Mouse (Mus musculus): Measurements from ENCODE around the gene Rcn2. TPM values are rescaled to one million over a fixed set of nuclear protein-coding genes. Genes with fewer than 3 reads are reported as not detected.
"Not testable (repeated sequence)": the region's sequence is repeated elsewhere in the genome, so short reads cannot be mapped to it uniquely, and the experiment has no call there.

Rcn2 gene
- total RNA-seq (2015; ENCODE audit: low replicate concordance) (7.9 and 9.2 TPM in 2 replicates), total RNA-seq (2017; ENCODE audit: low replicate concordance) (4.4 and 6.7 TPM in 2 replicates)

DNA sequence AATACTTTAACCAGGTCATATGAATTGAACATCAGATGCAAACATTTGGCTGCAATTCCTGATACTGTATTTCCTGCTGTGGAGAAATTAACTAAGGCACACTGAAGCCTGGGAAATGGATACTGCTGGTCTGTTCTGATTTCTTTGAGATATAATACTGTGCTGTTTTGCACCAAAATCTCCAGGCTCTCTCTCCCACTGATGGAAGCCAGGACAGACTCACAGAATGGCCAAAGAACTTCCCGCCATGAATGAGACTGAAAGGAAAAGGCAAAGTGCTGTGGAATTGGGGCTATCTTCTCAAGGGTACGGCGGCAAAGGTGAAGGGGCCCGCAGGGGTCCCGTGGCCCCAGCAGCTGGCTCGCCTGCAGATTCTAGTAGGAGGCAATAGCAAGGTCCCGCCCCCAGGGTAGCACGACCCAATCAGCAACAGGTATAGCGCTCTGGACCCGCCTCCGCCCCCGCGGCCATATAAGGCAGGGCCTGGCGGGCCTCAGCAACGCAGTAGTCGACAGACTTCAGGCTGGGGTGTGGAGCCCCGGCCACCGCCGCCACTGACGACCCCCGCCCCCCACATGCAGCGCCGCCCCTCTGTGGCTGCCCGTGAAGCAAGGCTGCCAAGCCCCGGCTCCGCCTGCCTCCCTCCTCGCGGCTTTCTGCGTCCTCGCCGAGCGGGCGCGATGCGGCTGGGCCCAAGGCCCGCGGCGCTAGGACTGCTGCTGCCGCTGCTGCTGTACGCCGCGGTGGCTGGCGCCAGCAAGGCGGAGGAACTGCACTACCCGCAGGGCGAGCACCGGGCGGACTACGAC is at the start of gene Rcn2:
Gene Rcn2, plus strand, starts transcription at position 474 of the 809 bp plus-strand sequence.
- peak; percentile 99 for ATAC-seq (replicated peaks; ENCODE audit: low FRiP score, poor library complexity, severe bottlenecking)

DNA sequence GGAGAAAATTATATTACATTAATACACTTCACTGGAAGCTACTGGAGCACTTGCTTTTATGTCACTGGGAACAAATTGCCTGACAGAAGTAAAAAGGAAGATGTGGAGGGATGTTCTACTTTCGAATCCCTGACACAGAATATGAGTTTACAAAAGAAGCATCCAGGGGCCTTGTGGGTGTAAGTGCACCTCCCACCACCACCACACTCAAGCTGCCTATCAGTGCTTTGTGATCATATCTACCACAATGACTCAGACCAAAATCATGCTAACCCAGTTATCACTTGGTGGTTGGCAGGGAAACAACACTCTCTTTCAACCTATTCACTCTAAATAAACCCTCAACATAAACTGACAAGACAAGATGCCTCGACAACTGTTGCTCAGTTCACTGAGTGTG is 37.0 kb upstream of the Rcn2 start:
- ATAC-seq (replicated peaks; ENCODE audit: low FRiP score, poor library complexity, severe bottlenecking): not testable (repeated sequence)

DNA sequence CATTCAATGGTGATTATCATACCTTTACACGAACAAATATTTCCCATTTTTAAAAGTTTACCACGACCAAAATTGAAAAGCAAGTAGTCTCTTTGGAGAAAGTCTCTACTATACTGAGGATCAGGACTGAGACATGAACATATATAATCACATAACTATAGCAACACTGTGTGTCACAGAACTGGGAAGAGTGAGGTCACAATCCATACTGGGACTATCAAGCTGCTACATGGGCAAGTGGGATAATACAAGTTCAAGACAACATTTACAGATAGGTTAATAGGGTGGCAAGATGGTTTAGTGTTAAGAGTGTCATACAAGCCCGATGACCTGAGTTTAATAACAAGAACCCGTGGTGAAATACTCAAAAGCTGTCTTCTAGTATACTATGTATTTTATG is 31.2 kb upstream of the Rcn2 start, which contains the start of gene 4930563M21Rik:
Gene 4930563M21Rik, minus strand, starts transcription at position 101 of the 400 bp plus-strand sequence.
- ATAC-seq (replicated peaks; ENCODE audit: low FRiP score, poor library complexity, severe bottlenecking): no peak

DNA sequence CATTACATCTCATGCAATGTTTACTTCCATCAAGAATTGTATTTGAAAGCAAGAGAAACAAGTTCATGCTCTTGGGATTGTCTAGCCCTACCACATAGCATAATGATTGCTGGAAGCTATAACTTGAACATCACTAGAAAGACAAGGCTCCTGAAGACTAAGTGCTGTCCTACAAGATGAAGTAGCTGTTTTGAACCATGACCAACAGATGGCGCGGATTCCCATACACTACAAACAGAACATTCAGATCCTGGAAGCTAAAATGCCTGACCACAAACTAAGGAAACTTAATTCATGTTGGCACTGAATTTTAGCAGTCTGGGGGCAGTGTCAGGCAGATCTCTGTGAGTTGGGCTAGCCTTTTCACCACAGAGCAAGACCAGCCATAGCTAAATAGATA is 16.9 kb upstream of the Rcn2 start:
- ATAC-seq (replicated peaks; ENCODE audit: low FRiP score, poor library complexity, severe bottlenecking): no peak

DNA sequence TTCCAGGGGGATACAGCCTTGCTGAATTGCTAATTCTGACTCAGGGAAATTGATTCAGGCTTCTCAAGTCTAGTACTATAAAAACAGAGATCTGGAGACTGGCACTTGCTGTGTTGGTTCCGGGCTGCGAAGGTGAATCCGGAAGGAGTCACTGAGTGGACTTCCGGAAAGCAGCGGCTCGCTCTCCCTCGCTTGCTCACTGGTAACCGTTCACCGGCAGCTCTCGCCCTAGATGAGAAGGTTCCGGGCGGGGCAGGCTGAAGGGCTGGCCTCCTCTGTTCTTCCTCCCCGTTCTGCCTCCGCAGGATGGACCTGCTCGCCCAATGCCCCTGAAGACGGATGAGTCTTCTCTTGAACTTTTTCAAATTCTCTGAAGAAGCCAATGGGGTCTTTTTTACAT is 14.4 kb upstream of the Rcn2 start:
- no peak for ATAC-seq (replicated peaks; ENCODE audit: low FRiP score, poor library complexity, severe bottlenecking)

DNA sequence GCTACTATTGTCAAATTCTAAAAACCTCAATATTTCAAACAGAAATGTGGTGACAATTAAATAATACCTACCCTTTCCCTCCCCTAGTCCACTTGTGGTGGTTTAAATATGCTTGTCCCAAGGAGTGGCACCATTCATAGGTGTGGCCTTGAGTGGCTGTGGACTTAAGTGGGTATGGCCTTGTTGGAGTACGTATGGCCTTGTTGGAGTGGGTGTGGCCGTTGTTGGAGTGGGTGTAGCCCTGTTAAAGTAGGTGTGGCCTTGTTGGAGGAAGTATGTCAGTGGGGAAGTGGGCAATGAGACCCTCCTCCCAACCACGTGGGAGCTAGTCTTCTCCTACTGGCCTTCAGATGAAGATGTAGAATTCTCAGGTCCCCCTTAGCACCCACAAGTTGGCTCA is 9.4 kb upstream of the Rcn2 start:
- ATAC-seq (replicated peaks; ENCODE audit: low FRiP score, poor library complexity, severe bottlenecking): no peak

DNA sequence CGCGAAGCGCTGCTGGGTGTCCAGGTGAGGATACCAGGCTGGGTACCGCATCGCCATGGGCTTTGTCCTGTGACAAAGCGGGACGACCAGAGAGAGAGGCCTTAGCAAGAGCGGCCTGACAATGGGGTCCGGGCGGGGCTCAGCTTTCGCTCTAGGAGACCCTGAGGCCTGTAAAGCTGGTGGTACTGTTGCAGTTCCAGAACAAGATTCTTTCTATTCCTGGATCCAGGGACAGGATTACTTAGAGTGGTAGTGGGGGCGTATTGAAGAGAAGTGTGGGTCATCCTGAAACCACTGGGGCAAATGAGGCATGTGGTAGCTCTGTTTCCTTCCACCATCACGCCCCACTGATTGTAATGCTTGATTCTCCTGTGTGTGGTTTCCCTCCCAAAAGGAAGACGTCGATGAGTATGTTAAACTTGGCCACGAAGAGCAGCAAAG is 556 bp downstream of the Rcn2 start:
- ATAC-seq (replicated peaks; ENCODE audit: low FRiP score, poor library complexity, severe bottlenecking): no peak

DNA sequence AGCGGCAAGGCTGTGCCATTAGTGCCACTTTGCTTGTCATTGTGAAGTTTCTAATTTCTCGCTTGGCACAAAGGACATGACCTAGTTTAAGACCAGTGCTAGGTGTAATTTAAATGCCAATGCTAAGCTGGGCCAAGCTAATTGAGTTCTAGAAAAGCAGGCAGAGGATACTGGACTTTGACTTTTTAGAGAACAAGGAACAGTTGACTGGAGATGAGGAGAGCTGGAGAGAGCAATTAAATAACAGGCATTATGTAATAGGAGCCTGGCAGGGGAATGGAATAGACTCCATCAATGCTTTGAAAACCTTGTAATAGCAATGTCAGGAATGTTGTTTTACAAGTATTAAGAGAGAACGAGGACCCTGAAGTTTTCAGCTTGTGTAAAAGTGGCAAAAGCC is 12.2 kb downstream of the Rcn2 start:
- no peak for ATAC-seq (replicated peaks; ENCODE audit: low FRiP score, poor library complexity, severe bottlenecking)

DNA sequence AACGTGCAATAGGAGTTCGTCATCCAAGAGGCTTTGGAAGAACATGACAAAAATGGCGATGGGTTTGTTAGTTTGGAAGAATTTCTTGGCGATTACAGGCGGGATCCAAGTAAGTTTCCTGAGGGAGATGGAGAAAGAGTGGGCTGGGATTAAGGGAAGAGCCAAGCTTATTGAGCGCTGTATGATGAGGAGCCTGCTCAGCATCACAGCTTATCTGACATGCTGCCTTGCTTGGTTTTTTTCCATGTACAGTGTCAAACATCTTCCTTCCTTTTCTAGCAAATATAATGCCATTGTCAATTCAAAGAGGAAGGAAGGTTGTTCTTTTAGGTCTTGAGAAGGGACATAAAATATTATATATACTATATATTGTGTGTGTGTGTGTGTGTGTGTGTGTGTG is 14.5 kb downstream of the Rcn2 start:
- ATAC-seq (replicated peaks; ENCODE audit: low FRiP score, poor library complexity, severe bottlenecking): no peak

DNA sequence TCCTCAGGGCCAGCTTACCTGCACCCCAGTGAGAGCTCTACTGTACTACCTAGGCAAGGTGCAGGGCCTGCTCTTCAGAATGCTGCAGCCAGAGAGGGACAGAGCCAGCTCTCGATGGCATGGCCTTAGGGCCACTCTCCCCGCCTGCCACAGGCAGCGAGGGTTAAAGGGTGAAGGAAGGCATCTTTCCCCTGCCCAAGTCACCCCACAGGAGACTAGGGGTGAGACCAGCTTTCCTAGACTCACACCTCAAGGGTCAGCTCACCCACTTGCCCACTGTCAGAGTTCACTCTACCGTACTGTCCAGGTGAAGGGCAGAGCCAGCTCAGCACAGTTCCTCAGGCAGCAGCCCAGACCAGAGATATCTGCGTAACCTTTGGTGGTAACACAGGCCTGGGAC is 20.7 kb downstream of the Rcn2 start:
- ATAC-seq (replicated peaks; ENCODE audit: low FRiP score, poor library complexity, severe bottlenecking): peak; percentile 52

DNA sequence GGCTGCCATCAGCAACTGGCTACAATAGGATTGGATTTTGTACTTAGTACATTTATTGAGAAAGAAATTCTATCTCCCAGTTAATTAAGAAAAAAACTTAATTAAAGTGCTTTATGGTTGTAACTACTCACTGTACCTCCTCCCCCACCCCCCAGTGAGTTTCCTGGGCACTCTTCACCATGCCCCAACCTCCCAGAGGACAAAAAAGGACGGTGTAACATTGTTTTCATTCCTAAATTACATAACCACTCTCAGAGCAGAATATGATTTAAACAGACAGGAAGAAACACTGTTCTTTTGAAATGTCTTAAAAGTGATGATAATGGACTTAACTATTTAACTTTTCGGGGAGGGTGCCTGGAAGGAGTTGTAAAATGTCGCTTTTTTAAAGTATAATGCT is 23.4 kb downstream of the Rcn2 start:
- no peak for ATAC-seq (replicated peaks; ENCODE audit: low FRiP score, poor library complexity, severe bottlenecking)

DNA sequence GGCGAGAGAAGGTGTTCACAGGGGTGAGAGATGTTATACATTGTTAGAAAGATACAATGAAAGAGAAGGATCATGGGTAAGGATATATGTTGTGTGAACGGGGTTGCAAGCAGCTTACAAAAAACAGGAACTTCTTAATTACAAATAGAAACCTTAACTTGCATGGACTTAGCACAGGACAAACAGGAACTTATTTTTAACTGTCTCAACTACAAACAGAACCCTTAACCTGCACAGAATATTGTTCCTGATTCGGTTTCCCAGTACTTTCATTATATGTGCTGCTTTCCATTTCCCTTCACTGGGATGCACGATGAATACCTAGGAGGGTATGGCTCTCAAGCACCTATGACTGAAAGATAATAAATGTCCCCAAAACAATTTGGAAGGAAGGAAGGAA is 26.3 kb downstream of the Rcn2 start:
- ATAC-seq (replicated peaks; ENCODE audit: low FRiP score, poor library complexity, severe bottlenecking): no peak

DNA sequence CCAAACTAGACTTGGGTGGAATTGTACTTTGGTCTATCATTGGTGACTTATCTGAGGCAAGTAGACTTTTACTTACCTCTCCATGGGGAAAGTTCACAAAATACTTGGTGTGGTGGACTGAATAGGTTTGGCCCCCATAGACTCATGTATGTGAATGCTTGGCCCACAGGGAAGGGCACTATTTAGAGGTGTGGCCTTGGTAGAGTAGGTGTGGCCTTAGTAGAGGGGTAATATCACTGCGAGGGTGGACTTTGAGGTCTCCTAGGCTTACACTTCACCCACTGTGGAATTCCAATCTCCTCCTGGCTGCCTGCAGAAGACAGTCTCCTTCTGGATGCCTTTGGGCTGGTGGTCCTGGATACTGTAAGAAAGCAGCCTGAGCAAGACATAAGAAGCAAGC is 27.0 kb downstream of the Rcn2 start:
- ATAC-seq (replicated peaks; ENCODE audit: low FRiP score, poor library complexity, severe bottlenecking): no peak

DNA sequence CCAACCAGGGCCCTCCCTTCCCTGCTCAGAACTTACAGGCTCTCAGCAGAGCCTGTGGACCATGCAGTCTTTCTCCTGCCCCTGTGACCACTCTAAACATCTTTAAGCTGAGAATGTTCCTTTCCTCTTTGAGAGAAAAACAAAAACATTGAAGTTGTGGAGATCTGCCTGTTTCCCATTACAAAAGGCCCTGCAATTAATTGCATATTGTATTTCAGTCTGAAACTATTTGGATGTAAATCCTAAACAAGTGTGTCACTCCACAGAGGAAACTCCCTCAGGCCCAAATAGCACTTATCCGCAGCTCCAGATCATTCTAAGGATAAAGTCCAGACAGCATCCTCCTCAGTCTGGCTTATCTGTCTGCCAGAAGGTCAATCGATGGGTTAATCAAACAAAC is 31.2 kb downstream of the Rcn2 start:
- ATAC-seq (replicated peaks; ENCODE audit: low FRiP score, poor library complexity, severe bottlenecking): no peak

DNA sequence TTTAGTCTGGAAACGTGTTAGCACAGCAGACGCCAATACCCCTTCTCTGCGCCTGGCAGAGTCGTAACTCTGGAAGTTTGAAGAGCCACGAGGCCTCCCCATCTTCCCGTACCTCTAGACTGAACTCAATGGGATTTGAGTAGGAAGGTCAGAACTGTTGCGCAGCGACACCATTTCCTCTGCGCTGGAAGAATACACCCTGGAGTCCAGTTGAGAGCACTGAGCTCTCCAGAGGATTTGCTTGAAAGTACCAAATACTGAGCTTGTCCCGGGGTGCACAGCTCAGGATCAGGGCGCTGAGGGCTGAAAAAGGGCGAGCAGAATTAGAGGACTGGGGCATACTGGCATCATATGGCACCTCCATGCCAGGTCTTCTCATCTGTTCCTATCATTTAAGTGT is 33.2 kb downstream of the Rcn2 start:
- no peak for ATAC-seq (replicated peaks; ENCODE audit: low FRiP score, poor library complexity, severe bottlenecking)

DNA sequence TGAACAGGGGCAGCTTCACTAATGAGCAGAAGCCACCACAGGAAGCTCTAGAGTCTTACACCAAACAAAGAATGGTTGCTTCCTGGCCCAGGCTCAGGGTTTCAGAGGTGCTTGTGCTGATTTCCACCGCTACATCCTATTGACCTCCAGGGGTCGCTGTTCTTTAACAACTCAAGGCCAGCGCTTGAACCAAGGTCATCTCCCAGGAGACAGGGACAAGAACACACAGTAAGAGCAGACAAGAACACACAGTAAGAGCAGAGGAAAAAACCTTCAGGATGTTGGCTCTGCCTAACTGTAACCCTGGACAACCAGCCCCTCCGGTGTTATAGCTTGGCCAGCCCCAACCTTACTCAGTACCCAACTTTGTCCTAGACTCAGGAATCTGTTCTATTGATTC is 33.6 kb downstream of the Rcn2 start:
- peak; percentile 58 for ATAC-seq (replicated peaks; ENCODE audit: low FRiP score, poor library complexity, severe bottlenecking)

DNA sequence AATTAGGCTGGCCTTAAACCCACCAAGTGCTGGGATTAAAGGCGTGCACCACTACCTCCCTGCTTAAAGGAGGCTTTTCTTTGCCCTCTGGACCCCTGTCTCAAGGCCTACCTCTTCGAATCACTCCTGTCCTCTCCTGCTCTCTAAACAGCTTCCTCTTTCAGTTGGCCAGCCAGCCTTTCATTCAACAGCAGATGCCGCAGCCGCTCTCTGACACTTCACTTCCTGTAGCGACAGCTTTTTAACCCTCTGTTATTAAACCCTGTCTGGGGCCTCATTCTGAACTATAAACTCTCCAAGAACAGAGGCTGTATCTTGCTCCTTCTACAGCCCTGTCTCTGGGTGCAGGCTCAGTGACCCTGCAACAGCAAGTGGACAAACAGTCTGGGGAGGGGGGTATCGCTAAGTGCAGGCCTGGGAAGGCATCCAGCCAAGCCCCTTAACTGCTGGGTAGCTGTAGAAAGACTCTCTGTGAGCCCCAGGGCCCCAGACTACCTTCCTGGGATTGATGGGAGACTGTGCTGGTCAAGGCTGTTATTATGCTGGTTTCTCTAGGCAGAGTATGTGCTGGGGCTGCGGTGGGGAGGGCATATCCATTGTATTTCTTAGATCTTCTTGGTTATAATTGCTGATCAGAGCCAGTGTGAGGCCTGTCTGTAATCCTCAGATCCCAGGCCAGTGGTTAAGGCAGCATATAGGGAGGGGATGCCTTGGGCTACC is 34.4 kb downstream of the Rcn2 start:
- ATAC-seq (replicated peaks; ENCODE audit: low FRiP score, poor library complexity, severe bottlenecking): no peak

DNA sequence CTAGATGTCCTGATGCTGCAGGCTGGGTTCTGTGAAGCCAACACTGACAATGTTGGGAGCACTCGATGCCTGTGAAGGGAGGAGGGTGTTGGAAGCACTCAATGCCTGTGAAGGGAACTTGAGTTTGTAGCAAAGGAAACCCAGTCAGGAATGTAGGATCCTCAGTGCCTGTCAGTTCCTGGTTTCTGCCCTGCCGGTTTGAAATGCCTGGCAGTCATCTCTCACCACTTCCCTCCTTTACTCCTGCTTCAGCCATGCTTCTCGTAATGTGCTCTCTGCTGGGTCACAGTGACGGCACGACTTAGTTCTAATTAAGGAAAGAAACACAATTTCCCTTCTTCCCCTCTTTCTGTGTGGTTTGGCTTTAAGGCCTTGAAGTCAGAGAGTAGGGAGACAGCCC is 37.9 kb downstream of the Rcn2 start:
- ATAC-seq (replicated peaks; ENCODE audit: low FRiP score, poor library complexity, severe bottlenecking): no peak

DNA sequence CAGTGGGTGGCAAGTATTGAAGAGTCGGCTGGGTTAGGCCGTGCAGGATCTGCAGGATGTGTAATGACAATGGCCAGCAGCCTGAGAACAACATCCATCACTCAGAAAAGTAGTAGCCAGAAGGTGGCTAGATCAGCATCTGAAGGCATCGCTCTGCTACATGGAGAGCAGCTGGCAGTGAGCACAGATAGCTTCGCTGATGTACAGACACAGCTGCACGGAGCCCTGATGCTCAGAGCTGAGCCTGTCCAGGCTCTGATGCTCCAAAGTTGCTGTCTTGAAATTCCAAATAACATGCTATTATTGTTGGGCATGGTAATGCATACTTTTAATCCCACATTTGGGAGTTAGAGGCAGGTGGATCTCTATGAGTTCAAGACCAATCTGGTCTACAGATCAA is 44.9 kb downstream of the Rcn2 start:
- no peak for ATAC-seq (replicated peaks; ENCODE audit: low FRiP score, poor library complexity, severe bottlenecking)

DNA sequence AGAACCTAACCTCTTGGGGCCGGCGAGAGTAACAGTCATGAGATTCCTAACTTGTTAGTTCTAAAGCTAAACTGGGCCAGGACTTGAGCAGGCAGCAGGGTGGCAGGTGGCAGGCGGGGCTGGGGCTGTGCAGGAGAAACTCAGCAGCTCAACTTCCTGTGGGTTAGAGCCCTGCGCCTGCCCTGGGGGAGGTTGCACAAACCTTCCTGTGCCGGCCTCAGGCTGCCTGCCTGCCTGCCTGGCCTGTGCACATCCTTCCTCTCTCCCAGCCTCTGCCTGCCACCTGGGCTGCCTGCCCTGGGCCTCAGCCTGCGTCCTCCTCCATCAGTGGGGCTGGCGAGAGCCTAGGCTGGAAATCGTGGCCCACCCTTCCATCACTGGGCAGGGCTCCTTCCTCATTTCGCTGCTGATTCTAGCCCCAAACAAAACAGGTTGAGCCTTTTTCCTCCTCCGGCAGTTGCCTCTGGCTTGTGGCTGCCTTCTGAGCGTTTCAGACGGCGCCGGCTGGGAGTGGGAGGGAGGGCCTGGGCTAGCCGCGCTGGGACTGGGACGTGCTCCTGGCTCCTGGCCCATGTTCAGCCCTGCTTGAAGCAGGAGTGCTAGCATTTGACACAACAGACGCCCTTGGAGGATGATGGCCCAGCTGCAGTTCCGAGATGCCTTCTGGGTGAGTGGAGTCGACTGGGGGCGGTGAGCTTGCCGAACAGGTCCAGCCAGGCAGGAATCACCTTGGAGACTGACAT is 48.3 kb downstream of the Rcn2 start, which contains the start of gene Pstpip1:
Gene Pstpip1, plus strand, starts transcription at position 185 of the 743 bp plus-strand sequence.
- ATAC-seq (replicated peaks; ENCODE audit: low FRiP score, poor library complexity, severe bottlenecking): no peak

All from erythroid progenitor cell, adult 5-6 weeks (primary cell).